Mouse (Mus musculus): ENCODE data around the gene Ogdh.

Gene Ogdh

GRCm38 (mm10) chr11:6294632-6295031, 3.2 kb downstream of the Ogdh start:
- DNase-seq (ENCODE audit: low read depth, low spot score): no peak

- no peak for DNase-seq (ENCODE audit: low read depth, low spot score)
These were observed 4.6 kb downstream of the Ogdh start for GRCm38 (mm10) chr11:6296077-6296476.

GRCm38 (mm10) chr11:6299435-6299834, 8.0 kb downstream of the Ogdh start:
- DNase-seq (ENCODE audit: low read depth, low spot score): no peak

- DNase-seq (ENCODE audit: low read depth, low spot score): no peak
These were observed 11.4 kb downstream of the Ogdh start for GRCm38 (mm10) chr11:6302793-6303192.

DNA sequence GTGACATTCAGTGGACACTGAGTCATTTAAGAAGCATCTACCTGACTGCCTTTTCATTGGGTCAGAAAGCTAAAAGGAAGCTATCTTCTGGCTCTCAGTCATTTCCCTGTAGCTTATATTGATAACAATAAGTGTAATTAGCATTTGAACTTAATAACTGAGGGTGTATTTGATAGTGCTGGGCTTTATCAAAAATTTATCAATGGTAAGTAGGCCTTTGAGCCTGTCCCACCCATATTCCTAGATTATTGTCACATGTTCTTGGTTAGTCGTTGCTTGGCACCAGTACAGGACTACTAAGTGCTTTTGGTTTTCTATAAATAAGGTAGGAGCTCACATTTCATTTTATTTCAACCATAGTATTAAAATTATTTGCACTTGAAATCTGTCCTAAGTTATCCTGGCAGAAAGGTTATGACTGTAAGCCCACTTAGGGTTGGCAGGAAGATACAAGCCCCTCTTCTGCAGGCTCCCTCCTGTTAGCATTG, 14.6 kb downstream of the Ogdh start:
- DNase-seq (ENCODE audit: low read depth, low spot score): no peak

- no peak for DNase-seq (ENCODE audit: low read depth, low spot score)
These were observed 16.7 kb downstream of the Ogdh start for GRCm38 (mm10) chr11:6308181-6308580.

DNA sequence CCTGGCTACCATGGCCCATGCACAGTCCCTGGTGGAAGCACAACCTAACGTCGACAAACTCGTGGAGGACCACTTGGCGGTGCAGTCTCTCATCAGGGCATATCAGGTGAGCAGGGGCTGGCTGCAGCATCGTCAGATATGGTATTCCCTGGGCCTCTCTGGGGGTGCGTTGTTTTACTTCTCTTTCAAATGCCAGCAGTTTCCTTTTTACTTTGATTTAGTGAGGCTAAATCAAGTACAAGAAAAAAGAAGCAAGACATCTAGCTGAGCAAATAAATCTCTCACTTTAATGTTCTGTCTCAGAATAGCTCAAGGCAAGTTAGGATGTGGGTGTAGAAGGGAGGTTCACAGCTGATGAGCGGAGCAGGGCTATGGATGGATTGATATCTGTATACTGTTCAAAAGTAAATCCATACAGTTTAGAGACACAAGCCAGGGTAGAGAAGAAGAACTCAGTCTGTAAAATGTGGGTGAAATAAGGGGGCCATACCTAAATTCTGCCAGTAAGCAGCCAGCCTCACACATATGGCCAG, 22.5 kb downstream of the Ogdh start:
- no peak for DNase-seq (ENCODE audit: low read depth, low spot score)

- no peak for DNase-seq (ENCODE audit: low read depth, low spot score)
These were observed 25.4 kb downstream of the Ogdh start for GRCm38 (mm10) chr11:6316821-6317220.

- no peak for DNase-seq (ENCODE audit: low read depth, low spot score)
These were observed 27.1 kb downstream of the Ogdh start for GRCm38 (mm10) chr11:6318559-6318958.

DNA sequence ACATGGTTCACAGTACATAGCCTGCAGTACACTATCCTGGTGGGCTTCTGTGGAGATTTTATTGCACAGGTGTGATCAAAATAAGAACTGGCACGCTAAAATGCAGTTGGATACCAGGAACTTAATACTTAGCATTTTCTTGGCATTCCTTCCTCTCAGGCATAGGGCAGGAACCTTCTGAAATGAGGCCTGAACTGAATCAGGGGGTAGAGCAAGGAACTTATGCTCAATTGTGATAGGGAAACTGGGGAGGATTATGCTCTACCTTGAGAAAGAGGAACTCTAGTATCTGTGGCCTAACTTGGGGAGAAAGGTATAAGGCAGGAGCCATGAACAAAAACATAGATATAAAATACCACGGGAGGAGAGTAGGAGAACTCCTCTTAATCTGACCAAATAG, 27.9 kb downstream of the Ogdh start:
- no peak for DNase-seq (ENCODE audit: low read depth, low spot score)

- no peak for DNase-seq (ENCODE audit: low read depth, low spot score)
These were observed 30.7 kb downstream of the Ogdh start for GRCm38 (mm10) chr11:6322086-6322485.

DNA sequence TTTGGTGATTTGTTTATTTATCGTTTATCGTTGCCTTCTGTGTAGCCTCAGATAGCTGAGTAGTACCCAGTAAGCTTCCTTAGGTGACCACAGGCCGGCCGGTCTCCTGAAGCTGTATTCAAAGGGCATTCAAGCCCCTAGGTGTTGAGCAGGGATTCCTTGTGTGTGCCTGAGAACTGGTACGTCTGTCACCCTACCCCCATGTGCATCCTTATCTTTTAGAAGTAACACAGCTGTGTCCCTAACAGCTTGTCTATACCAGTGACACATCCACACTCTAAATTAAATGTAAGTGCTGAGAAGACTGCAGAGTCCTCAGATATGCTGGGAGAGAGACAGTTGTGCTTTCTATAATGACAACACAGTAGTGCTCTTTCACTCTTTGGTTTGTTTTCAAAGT, 31.9 kb downstream of the Ogdh start:
- no peak for DNase-seq (ENCODE audit: low read depth, low spot score)

GRCm38 (mm10) chr11:6331256-6331655, 39.8 kb downstream of the Ogdh start:
- DNase-seq (ENCODE audit: low read depth, low spot score): no peak

DNA sequence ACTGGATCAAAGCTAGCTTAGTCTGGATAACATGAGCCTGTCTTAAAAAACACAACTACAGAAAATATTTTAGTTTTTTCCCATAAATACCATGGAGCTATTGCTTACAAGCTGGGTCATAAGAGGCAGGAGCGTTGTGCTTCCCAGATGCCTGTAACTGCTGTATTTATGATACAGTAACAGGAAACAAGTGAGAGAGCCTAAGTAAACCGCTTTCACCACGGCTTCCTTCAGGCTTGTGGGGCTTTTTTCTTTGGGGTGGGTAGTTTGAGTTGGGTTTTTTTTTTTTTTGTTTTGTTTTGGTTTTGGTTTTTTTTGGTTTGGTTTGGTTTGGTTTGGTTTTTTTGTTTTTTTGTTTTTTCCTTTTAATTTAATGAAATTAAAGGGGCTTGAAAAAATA, 41.2 kb downstream of the Ogdh start:
- DNase-seq (ENCODE audit: low read depth, low spot score): no peak

- no peak for DNase-seq (ENCODE audit: low read depth, low spot score)
These were observed 42.0 kb downstream of the Ogdh start for GRCm38 (mm10) chr11:6333403-6333802.

GRCm38 (mm10) chr11:6335321-6335720, 43.9 kb downstream of the Ogdh start:
- DNase-seq (ENCODE audit: low read depth, low spot score): no peak

DNA sequence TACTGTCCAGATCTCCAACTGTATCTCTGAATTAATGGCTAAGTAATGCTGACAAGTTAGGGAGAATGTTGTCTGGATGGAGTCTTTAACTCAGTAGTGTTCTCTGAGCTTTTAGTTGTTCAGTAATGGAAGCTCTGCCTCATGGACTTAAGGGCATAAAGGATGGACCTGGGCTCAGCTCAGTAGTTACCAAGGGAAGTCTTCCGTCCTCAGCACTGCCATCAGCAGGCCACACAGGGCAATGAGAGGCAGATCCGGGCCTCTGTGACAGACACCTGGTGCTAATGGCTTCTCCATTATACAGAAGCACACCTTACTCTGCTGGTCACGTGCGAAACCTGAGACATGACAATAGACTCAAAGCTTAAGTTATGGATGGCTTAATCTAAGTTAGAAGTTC, 45.3 kb downstream of the Ogdh start:
- DNase-seq (ENCODE audit: low read depth, low spot score): no peak

DNA sequence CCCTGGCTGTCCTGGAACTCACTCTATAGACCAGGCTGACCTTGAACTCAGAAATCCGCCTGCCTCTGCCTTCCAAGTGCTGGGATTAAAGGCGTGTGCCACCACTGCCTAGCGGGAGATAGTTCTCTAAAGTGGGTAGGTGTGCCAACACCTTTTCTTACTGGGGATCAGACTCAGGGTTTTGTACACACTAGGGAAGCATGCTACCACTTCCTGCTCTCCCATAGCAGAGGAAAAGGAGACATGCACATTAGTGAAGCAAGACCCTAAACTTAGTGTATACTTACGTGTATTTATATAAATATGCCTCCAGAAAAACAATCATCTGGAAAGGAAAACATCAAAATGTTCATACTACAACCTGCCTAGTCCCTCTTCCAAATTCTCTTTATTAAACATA, 54.5 kb downstream of the Ogdh start:
- DNase-seq (ENCODE audit: low read depth, low spot score): no peak

DNA sequence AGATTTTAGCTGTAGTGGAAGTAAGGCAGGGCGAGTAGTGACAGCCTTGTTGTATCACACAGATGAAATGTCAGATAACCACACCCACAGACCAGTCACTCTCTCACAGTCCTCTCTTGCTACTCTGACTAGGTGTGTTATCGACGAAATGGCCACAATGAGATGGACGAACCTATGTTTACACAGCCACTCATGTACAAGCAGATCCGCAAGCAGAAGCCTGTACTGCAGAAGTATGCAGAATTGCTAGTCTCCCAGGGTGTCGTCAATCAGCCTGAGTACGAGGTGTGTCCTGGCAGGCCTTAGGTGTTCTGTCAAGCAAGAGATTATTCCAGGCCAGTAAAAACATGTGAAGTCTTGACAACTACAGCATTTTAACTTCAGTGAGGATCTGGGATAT, 55.5 kb downstream of the Ogdh start:
- DNase-seq (ENCODE audit: low read depth, low spot score): no peak

DNA sequence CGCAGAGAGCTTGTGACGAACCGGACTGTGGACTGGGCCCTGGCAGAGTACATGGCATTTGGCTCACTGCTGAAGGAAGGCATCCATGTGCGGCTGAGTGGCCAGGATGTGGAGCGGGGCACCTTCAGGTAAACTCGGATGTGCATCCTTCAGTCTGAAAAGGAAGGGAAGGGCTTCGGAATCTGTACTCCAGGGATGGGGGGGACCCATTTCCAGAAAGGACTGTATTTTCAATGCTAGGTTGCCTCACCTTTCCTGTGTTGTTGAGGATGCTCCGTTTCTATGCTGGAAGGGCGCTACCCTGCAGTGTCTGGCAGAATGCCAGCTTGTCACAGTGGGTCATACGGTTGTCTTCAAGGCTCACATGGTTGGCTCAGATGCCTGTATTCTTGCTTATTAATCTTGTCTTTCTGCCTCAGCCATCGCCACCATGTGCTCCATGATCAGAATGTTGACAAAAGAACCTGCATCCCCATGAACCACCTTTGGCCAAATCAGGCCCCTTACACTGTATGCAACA, 57.3 kb downstream of the Ogdh start:
- no peak for DNase-seq (ENCODE audit: low read depth, low spot score)

GRCm38 (mm10) chr11:6349586-6349985, 58.2 kb downstream of the Ogdh start:
- no peak for DNase-seq (ENCODE audit: low read depth, low spot score)

- no peak for DNase-seq (ENCODE audit: low read depth, low spot score)
These were observed 63.7 kb downstream of the Ogdh start for GRCm38 (mm10) chr11:6355106-6355505.

- DNase-seq (ENCODE audit: low read depth, low spot score): no peak
These were observed 73.3 kb downstream of the Ogdh start for GRCm38 (mm10) chr11:6364581-6365275.
